Mouse (Mus musculus) liver, adult 2 months (tissue): ENCODE results near the gene Cdk14. TPM values are rescaled to one million over a fixed set of nuclear protein-coding genes. Genes with fewer than 3 reads are reported as not detected.
A peak's percentile ranks its signal among the peaks of the same experiment; 100 is the strongest.

ENCODE experiments used
- DNase-seq: peaks from one replicate; pipeline ENCODE4 v3.0.0-alpha.2; 2011; ENCODE audit warnings: low read depth, low spot score; ENCODE audit errors: extremely low read depth
- H3K27ac ChIP-seq: fragments of 200-500 bp; replicated peaks from 2 replicates; pipeline ENCODE4 v1.5.1; 2012; ENCODE audit warnings: low read depth, mild to moderate bottlenecking, control low read depth, inconsistent platforms, low read length; ENCODE audit not compliant: insufficient read depth
- H3K27me3 ChIP-seq: fragments of 200-500 bp; 2 replicates; pipeline ENCODE4 v1.6.1; 2012; ENCODE audit warnings: mild to moderate bottlenecking, moderate library complexity, low read length, inconsistent platforms; ENCODE audit not compliant: control insufficient read depth, insufficient read depth
- H3K36me3 ChIP-seq: fragments of 200-500 bp; 2 replicates; pipeline ENCODE4 v1.6.1; 2012; ENCODE audit warnings: low read length, inconsistent platforms; ENCODE audit not compliant: control insufficient read depth, insufficient read depth
- H3K4me1 ChIP-seq: fragments of 200-500 bp; 2 replicates; pipeline ENCODE4 v1.6.1; 2011; ENCODE audit warnings: low read length; ENCODE audit not compliant: control insufficient read depth, insufficient read depth
- H3K4me3 ChIP-seq: fragments of 200-500 bp; 2 replicates; pipeline ENCODE4 v1.5.1; 2011; ENCODE audit warnings: low read depth, mild to moderate bottlenecking, control low read depth, low read length, moderate library complexity; ENCODE audit not compliant: insufficient read depth
- H3K79me2 ChIP-seq: fragments of 200-500 bp; 2 replicates; pipeline ENCODE4 v1.6.1; 2012; ENCODE audit warnings: inconsistent platforms, mild to moderate bottlenecking, low read length, moderate library complexity; ENCODE audit not compliant: control insufficient read depth, insufficient read depth
- H3K9ac ChIP-seq: fragments of 200-500 bp; 2 replicates; pipeline ENCODE4 v1.6.1; 2012; ENCODE audit warnings: low read depth, mild to moderate bottlenecking, control low read depth, inconsistent platforms, low read length
- CTCF ChIP-seq: fragments of 200-500 bp; IDR thresholded peaks from 2 replicates; pipeline ENCODE4 v1.5.1; 2011; ENCODE audit warnings: low read depth, low read length, control low read depth
- POLR2A ChIP-seq: fragments of 200-500 bp; IDR thresholded peaks from 2 replicates; pipeline ENCODE4 v1.6.1; 2011; ENCODE audit warnings: low read length, control low read depth; ENCODE audit not compliant: insufficient read depth; ENCODE audit errors: extremely low read depth
- WGBS: fragments of 180-500 bp; shearing (Covaris S2); methylation state at CpG from one replicate; pipeline ENCODE4 v1.1.7; 2018; 5-methylcytosine and 5-hydroxymethylcytosine counted together
- polyA plus RNA-seq: library from polyadenylated mRNA; depleted of rRNA; stranded (reverse); fragments of >200 nt; gene quantifications from 2 replicates; pipeline ENCODE4 v1.2.3, GENCODE M21; 2012
- total RNA-seq: library from RNA; depleted of rRNA; stranded (reverse); fragments of >200 nt; gene quantifications from 2 replicates; pipeline ENCODE4 v1.2.3, GENCODE M21; 2014

The Cdk14 gene
- total and polyA plus RNA-seq, 2 experiments, result 0.31 to 2.7 TPM

DNA sequence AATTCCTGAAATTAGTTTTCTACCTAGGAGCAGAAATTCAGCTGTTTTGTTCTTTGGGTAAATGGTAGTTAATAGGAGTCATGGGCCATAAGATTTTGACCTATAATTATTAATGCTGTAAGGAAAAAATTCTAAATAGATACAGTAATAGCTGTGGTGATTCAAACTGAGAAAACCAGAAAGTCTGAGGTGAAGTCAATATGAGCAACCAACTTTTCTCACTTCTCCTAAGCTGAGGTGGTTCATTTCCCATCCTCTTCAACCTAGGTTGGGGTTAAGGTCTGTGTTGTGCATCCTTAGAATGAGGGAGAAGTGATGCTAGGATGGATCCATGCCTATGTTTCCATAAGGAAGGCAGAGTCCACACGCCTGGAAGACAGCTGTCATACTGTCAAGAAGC lies 649.5 kb downstream of the Cdk14 start:
- no peaks in the 10 kb centered on the region for H3K27me3 ChIP-seq
- 87% methylated on average over 1 of the region's 1 CpGs for WGBS
- TF ChIP-seq CTCF, result no peak
- no peak overlapping the region for H3K9ac ChIP-seq
- H3K27ac ChIP-seq, result no peak overlapping the region
- H3K4me3 ChIP-seq, result no peak overlapping the region
- no peaks in the 10 kb centered on the region for H3K36me3 ChIP-seq
- no peak for DNase-seq
- no peaks in the 10 kb centered on the region for H3K79me2 ChIP-seq
- H3K4me1 ChIP-seq, result no peaks in the 10 kb centered on the region

DNA sequence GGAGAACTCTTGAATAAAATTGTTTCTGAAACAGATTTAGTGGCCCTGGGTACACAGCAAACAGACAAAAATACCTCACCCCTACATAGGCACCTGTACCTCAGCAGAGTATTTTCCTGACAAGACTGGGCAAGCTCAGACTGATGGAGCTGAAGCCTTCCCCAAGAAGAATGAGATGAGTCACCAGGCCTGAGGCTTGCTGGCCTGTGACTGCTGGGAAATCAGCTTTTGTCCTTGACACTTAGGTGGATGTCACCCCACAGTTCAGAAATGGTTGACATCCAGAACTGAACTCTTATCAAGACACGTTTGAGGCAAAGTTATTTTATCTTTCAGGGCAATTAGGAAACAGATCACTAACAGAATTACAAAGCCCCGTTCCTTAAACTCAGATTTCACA lies 652.2 kb downstream of the Cdk14 start:
- Histone ChIP-seq H3K27me3 (no peaks in the 10 kb centered on the region), H3K36me3 (no peaks in the 10 kb centered on the region), H3K9ac (no peak overlapping the region), H3K4me1 (no peaks in the 10 kb centered on the region), H3K27ac (no peak overlapping the region), H3K79me2 (no peaks in the 10 kb centered on the region), H3K4me3 (no peak overlapping the region)
- TF ChIP-seq CTCF, result no peak
- no peak for TF ChIP-seq POLR2A
- DNase-seq, result no peak
- WGBS, result 55% methylated on average over 2 of the region's 2 CpGs

DNA sequence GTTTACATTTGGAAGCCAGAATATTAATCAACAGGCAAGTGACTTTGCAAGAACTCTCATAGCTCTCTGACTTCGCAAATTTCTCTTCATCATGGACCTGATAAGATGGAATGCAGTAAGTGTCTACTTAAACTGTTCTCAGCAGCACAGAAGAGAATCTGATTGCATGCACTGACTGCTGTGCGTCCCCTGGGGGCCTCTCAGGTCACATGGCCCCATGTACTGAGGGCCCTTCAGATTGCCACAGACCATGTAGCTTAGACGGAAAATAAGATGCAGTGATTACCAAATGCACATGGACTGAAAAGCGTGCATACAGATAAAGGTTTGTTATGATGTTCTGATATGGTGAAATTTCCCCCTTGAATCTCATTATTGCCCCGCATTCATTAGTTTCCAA lies 653.4 kb downstream of the Cdk14 start:
- H3K27me3 ChIP-seq, result no peaks in the 10 kb centered on the region
- no peak overlapping the region for H3K9ac ChIP-seq
- no peaks in the 10 kb centered on the region for H3K4me1 ChIP-seq
- H3K4me3 ChIP-seq, result no peak overlapping the region
- DNase-seq, result no peak
- TF ChIP-seq CTCF, result no peak
- no peak for TF ChIP-seq POLR2A
- H3K27ac ChIP-seq, result no peak overlapping the region
- no peaks in the 10 kb centered on the region for H3K79me2 ChIP-seq
- WGBS, result 84% methylated on average over 5 of the region's 5 CpGs
- no peaks in the 10 kb centered on the region for H3K36me3 ChIP-seq

DNA sequence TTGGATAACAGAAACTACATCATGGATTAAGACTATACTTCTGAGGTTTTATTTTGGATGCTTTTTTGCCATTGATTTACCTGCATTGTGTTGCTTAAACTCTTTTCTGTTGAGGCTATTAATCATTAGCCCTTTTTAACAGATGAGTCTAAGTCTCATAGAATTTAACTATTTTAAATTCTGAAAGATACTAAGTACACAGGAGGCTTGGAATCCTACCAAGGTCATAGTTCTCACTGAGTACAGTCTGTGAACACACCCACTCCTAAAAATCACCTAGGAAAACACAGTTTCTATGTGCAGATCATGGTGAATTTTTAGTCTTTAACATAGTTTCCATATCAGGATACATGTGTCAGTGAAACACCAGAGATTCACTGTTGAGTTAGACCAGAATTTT lies 658.2 kb downstream of the Cdk14 start:
- no peaks in the 10 kb centered on the region for H3K36me3 ChIP-seq
- H3K4me1 ChIP-seq, result no peaks in the 10 kb centered on the region
- H3K27ac ChIP-seq, result no peak overlapping the region
- H3K9ac ChIP-seq, result no peak overlapping the region
- DNase-seq, result peak; percentile 77
- no peak overlapping the region for H3K4me3 ChIP-seq
- TF ChIP-seq POLR2A, result no peak
- no peak for TF ChIP-seq CTCF
- H3K27me3 ChIP-seq, result no peaks in the 10 kb centered on the region
- no peaks in the 10 kb centered on the region for H3K79me2 ChIP-seq

- Histone ChIP-seq H3K9ac (peak overlapping the region; percentile 98), H3K4me3 (peak overlapping the region; percentile 87), H3K36me3 (no peaks in the 10 kb centered on the region), H3K79me2 (no peaks in the 10 kb centered on the region; the same call in 1 of the 2 replicates), H3K27me3 (no peaks in the 10 kb centered on the region), H3K27ac (peak overlapping the region; percentile 90), H3K4me1 (0 out of 2 replicates have a peak, but pooled peaks cover 1% of the 10 kb centered on the region)
- under 1% methylated on average over 23 of the region's 23 CpGs for WGBS
- TF ChIP-seq CTCF, result no peak
- TF ChIP-seq POLR2A, result no peak
- peak; percentile 70 for DNase-seq
These were observed 661.6 kb downstream of the Cdk14 start for GRCm38 (mm10) chr5:4758331-4759080.

GRCm38 (mm10) chr5:4757902-4758301 lies 662.2 kb downstream of the Cdk14 start, which contains the start of gene Fzd1:
Gene Fzd1 (minus strand): TSS chr5:4758035.
- WGBS, result under 1% methylated on average over 28 of the region's 33 CpGs
- peak within 1 kb of the TSS; percentile 90 for H3K27ac ChIP-seq
- H3K27me3 ChIP-seq, result no peaks in the 10 kb centered on the region
- peak; percentile 32; the same call in 1 of the 2 replicates for TF ChIP-seq POLR2A
- no peak for TF ChIP-seq CTCF
- peak within 1 kb of the TSS; percentile 87 for H3K4me3 ChIP-seq
- 0 out of 2 replicates have a peak, but pooled peaks cover 1% of the 10 kb centered on the region for H3K4me1 ChIP-seq
- peak within 1 kb of the TSS; percentile 98 for H3K9ac ChIP-seq
- no peaks in the 10 kb centered on the region for H3K36me3 ChIP-seq
- peak; percentile 77 for DNase-seq
- no peaks in the 10 kb centered on the region; the same call in 1 of the 2 replicates for H3K79me2 ChIP-seq
